Mouse (Mus musculus): Measurements from ENCODE around the gene Rbm47. TPM values are rescaled to one million over a fixed set of nuclear protein-coding genes. Genes with fewer than 3 reads are reported as not detected.

Rbm47 gene
- 5.0 and 5.5 TPM in 2 replicates for polyA plus RNA-seq (2015; fragmentation: Nextera tagmentation; extraction: Ambion mirVana)

DNA sequence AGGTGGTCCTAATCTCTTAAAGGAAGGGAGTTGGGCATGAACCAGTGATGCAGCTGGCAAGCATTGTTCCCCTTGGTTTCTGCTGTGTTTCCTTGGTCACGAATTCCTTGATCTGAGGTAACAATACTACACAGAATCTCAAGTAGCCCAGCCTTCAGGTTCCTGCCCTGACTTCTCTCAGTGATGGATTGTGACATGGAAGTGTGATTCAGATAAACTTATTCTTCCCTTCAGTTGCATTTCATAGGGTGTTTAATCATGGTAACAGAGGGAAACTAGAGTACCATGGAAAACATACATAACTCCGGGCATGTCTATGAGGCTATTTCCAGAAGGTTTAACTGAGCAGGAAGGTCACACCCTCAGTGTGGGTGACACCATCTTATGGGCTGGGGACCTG lies at the start of gene Rbm47:
TSS of gene Rbm47 (minus strand) at position 101 of the 400 bp plus-strand sequence.

DNA sequence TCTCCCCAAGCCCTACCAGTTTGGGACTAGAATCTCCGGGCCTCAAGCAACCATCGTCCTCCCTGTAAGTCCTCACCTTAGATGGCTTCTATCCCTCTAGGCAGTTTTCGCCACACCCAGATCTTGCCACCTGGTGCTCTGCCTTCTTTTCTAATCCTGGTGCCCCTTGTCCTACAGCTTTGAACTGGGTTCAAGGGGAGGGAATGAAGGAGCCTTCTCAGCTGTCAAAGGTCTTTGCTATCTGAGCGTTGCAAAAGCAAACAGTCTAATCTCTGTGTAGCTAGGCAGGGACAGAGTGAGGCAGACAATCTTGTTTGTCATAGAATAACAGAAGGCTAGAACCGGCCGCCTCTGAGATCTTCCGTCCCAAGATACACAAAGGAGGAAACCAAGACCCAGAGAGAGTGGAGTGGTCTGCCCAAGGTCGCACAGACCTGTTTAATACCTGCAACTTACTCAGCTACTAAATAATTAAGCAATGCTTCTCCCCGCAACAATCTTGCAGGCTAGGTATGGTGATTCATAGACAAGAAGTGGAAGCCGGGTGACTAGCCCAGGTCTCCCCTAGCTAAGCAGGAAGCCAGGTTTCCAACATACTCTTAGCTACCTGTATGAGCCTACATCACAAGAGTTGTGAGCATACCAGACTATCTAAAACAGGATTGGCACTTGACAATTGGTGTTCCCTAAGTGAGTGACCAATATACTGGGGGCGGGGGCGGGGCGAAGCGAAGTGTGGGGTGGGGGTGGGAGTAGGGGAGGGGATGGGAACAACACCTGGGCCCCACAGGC lies 168.6 kb downstream of the Rbm47 start, which contains the start of gene 9130230L23Rik:
TSS of gene 9130230L23Rik (minus strand) at position 152 of the 792 bp plus-strand sequence.

Other genes starting within 250 kb of the Rbm47 start
- not detected in 2 replicates for gene Chrna9, start 238.2 kb downstream of the Rbm47 start, polyA plus RNA-seq (2015; fragmentation: Nextera tagmentation; extraction: Ambion mirVana)
- gene 9130230L23Rik, start 168.8 kb downstream of the Rbm47 start, polyA plus RNA-seq (2015; fragmentation: Nextera tagmentation; extraction: Ambion mirVana): 0.10 TPM in 1 of 2 replicates, not detected in the other
- 0.13 TPM in 1 of 2 replicates, not detected in the other for gene Nsun7, start 86.8 kb upstream of the Rbm47 start, polyA plus RNA-seq (2015; fragmentation: Nextera tagmentation; extraction: Ambion mirVana)

Data from spleen, postnatal 0 days (tissue).